Mouse (Mus musculus): ENCODE data around the gene Hddc3. TPM values are rescaled to one million over a fixed set of nuclear protein-coding genes. Genes with fewer than 3 reads are reported as not detected.

The Hddc3 gene
- polyA plus RNA-seq, 1 experiment from 2014 or later, result 8.5 TPM

- ATAC-seq (peak; percentile 47), DNase-seq (ENCODE audit: low spot score) (peak; percentile 83)
- Histone ChIP-seq H3K4me2 (replicated peaks; ENCODE audit: low read depth, low read length) (peak overlapping the region; percentile 91), H3K36me3 (ENCODE audit: insufficient read depth, low read length) (0 out of 2 replicates have a peak, but pooled peaks cover 4% of the 10 kb centered on the region), H3K4me1 (ENCODE audit: insufficient read depth, low read depth, low read length) (peaks cover 8% of the 10 kb centered on the region), H3K27me3 (replicated peaks; ENCODE audit: insufficient read depth, low read length) (no peaks in the 10 kb centered on the region), H3K9me3 (ENCODE audit: low read length) (no peaks in the 10 kb centered on the region), H3K9ac (replicated peaks; ENCODE audit: low read depth) (0 out of 2 replicates have a peak overlapping the region, but pooled peaks have one; percentile 64), H3K4me3 (ENCODE audit: low read depth, low read length) (peak overlapping the region; percentile 92), H3K27ac (ENCODE audit: low read length) (peak overlapping the region; percentile 87)
- TF ChIP-seq EP300 (IDR thresholded peaks at IDR 0.05), result no peak; the same call in 1 of the 2 replicates
- no peak for TF ChIP-seq CTCF (IDR thresholded peaks at IDR 0.05)
- WGBS, result 24% methylated on average over 4 of the region's 4 CpGs
These were observed 27.1 kb downstream of the Hddc3 start for GRCm38 (mm10) chr7:80369967-80370431.

GRCm38 (mm10) chr7:80370649-80371040 lies 27.7 kb downstream of the Hddc3 start:
- peak overlapping the region; percentile 87 for H3K27ac ChIP-seq (ENCODE audit: low read length)
- H3K27me3 ChIP-seq (replicated peaks; ENCODE audit: insufficient read depth, low read length), result no peaks in the 10 kb centered on the region
- 0 out of 2 replicates have a peak, but pooled peaks cover 4% of the 10 kb centered on the region for H3K36me3 ChIP-seq (ENCODE audit: insufficient read depth, low read length)
- under 1% methylated on average over 22 of the region's 31 CpGs for WGBS
- peak overlapping the region; percentile 91 for H3K4me2 ChIP-seq (replicated peaks; ENCODE audit: low read depth, low read length)
- peaks cover 8% of the 10 kb centered on the region for H3K4me1 ChIP-seq (ENCODE audit: insufficient read depth, low read depth, low read length)
- no peak for TF ChIP-seq EP300 (IDR thresholded peaks at IDR 0.05)
- no peak; the same call in 1 of the 2 replicates for TF ChIP-seq CTCF (IDR thresholded peaks at IDR 0.05)
- ATAC-seq (peak; percentile 64), DNase-seq (ENCODE audit: low spot score) (peak; percentile 86)
- H3K9me3 ChIP-seq (ENCODE audit: low read length), result no peaks in the 10 kb centered on the region
- peak overlapping the region; percentile 92 for H3K4me3 ChIP-seq (ENCODE audit: low read depth, low read length)
- peak overlapping the region; percentile 64 for H3K9ac ChIP-seq (replicated peaks; ENCODE audit: low read depth)

- TF ChIP-seq CTCF (IDR thresholded peaks at IDR 0.05) (peak; percentile 79), EP300 (IDR thresholded peaks at IDR 0.05) (no peak)
- Histone ChIP-seq H3K4me3 (ENCODE audit: low read depth, low read length) (peak within 1 kb of the TSS; percentile 92), H3K27ac (ENCODE audit: low read length) (peak within 1 kb of the TSS; percentile 87), H3K4me1 (ENCODE audit: insufficient read depth, low read depth, low read length) (peaks cover 8% of the 10 kb centered on the region), H3K36me3 (ENCODE audit: insufficient read depth, low read length) (0 out of 2 replicates have a peak, but pooled peaks cover 4% of the 10 kb centered on the region), H3K27me3 (replicated peaks; ENCODE audit: insufficient read depth, low read length) (no peaks in the 10 kb centered on the region), H3K9me3 (ENCODE audit: low read length) (no peaks in the 10 kb centered on the region), H3K9ac (replicated peaks; ENCODE audit: low read depth) (peak within 1 kb of the TSS; percentile 64), H3K4me2 (replicated peaks; ENCODE audit: low read depth, low read length) (peak within 1 kb of the TSS; percentile 91)
- ATAC-seq, result peak; percentile 81
- DNase-seq (ENCODE audit: low spot score), result peak; percentile 87
- WGBS, result 0% methylated on average over 52 of the region's 86 CpGs
These were observed 28.3 kb downstream of the Hddc3 start, which contains the start of gene Man2a2 for GRCm38 (mm10) chr7:80371041-80371751. Gene Man2a2, minus strand, starts transcription at chr7:80371375.

- ATAC-seq (no peak), DNase-seq (ENCODE audit: low spot score) (no peak)
- Histone ChIP-seq H3K9me3 (ENCODE audit: low read length) (no peaks in the 10 kb centered on the region), H3K27ac (ENCODE audit: low read length) (no peak overlapping the region), H3K36me3 (ENCODE audit: insufficient read depth, low read length) (0 out of 2 replicates have a peak, but pooled peaks cover 4% of the 10 kb centered on the region), H3K27me3 (replicated peaks; ENCODE audit: insufficient read depth, low read length) (no peaks in the 10 kb centered on the region), H3K9ac (replicated peaks; ENCODE audit: low read depth) (no peak overlapping the region), H3K4me2 (replicated peaks; ENCODE audit: low read depth, low read length) (no peak overlapping the region), H3K4me1 (ENCODE audit: insufficient read depth, low read depth, low read length) (peaks cover 8% of the 10 kb centered on the region), H3K4me3 (ENCODE audit: low read depth, low read length) (no peak overlapping the region)
- WGBS, result 75% methylated on average over 3 of the region's 3 CpGs
- TF ChIP-seq EP300 (IDR thresholded peaks at IDR 0.05) (no peak), CTCF (IDR thresholded peaks at IDR 0.05) (no peak)
These were observed 29.3 kb downstream of the Hddc3 start for GRCm38 (mm10) chr7:80372166-80372565.

- Histone ChIP-seq H3K4me3 (ENCODE audit: low read depth, low read length) (no peak overlapping the region), H3K4me1 (ENCODE audit: insufficient read depth, low read depth, low read length) (peaks cover 10% of the 10 kb centered on the region), H3K36me3 (ENCODE audit: insufficient read depth, low read length) (0 out of 2 replicates have a peak, but pooled peaks cover 4% of the 10 kb centered on the region), H3K9ac (replicated peaks; ENCODE audit: low read depth) (no peak overlapping the region), H3K9me3 (ENCODE audit: low read length) (no peaks in the 10 kb centered on the region), H3K27me3 (replicated peaks; ENCODE audit: insufficient read depth, low read length) (no peaks in the 10 kb centered on the region), H3K27ac (ENCODE audit: low read length) (no peak overlapping the region), H3K4me2 (replicated peaks; ENCODE audit: low read depth, low read length) (no peak overlapping the region)
- 44% methylated on average over 2 of the region's 2 CpGs for WGBS
- ATAC-seq (no peak), DNase-seq (ENCODE audit: low spot score) (no peak)
- TF ChIP-seq CTCF (IDR thresholded peaks at IDR 0.05), result no peak
- no peak for TF ChIP-seq EP300 (IDR thresholded peaks at IDR 0.05)
These were observed 29.8 kb downstream of the Hddc3 start for GRCm38 (mm10) chr7:80372667-80373066.

GRCm38 (mm10) chr7:80373352-80373751 lies 30.4 kb downstream of the Hddc3 start:
- ATAC-seq (no peak), DNase-seq (ENCODE audit: low spot score) (no peak)
- 74% methylated on average over 4 of the region's 4 CpGs for WGBS

More at GRCm38 (mm10) chr7:80373352-80373751, 30.4 kb downstream of the Hddc3 start:
- H3K9ac ChIP-seq (replicated peaks; ENCODE audit: low read depth), result no peak overlapping the region
- no peak overlapping the region for H3K4me3 ChIP-seq (ENCODE audit: low read depth, low read length)
- no peaks in the 10 kb centered on the region for H3K27me3 ChIP-seq (replicated peaks; ENCODE audit: insufficient read depth, low read length)
- H3K27ac ChIP-seq (ENCODE audit: low read length), result no peak overlapping the region
- H3K4me1 ChIP-seq (ENCODE audit: insufficient read depth, low read depth, low read length), result peaks cover 12% of the 10 kb centered on the region
- no peaks in the 10 kb centered on the region for H3K9me3 ChIP-seq (ENCODE audit: low read length)
- H3K4me2 ChIP-seq (replicated peaks; ENCODE audit: low read depth, low read length), result no peak overlapping the region
- H3K36me3 ChIP-seq (ENCODE audit: insufficient read depth, low read length), result 0 out of 2 replicates have a peak, but pooled peaks cover 4% of the 10 kb centered on the region
- TF ChIP-seq CTCF (IDR thresholded peaks at IDR 0.05), result no peak
- TF ChIP-seq EP300 (IDR thresholded peaks at IDR 0.05), result no peak

Measured in lung, postnatal 0 days (tissue).